Mouse (Mus musculus) small intestine, adult 2 months (tissue): ENCODE measurements at regions not wholly inside any gene's neighbourhood (a gene's known extent, or its start where the extent isn't known, plus 50 kb on each side); places are given as distances from the start of the nearest gene placed in this dataset.

ENCODE experiments used
- CTCF ChIP-seq: fragments of 200-500 bp; IDR thresholded peaks from 2 replicates; pipeline ENCODE4 v1.5.1; 2012; ENCODE audit warnings: low read depth, mild to moderate bottlenecking, control low read depth, inconsistent platforms, low read length, moderate library complexity, mixed read lengths; ENCODE audit not compliant: insufficient replicate concordance, insufficient read length; ENCODE audit errors: extremely low read depth
- POLR2A ChIP-seq: fragments of 200-500 bp; IDR thresholded peaks from 2 replicates; pipeline ENCODE4 v1.6.1; 2012; ENCODE audit warnings: low read depth, mild to moderate bottlenecking, control low read depth, inconsistent platforms, low read length, moderate library complexity

DNA sequence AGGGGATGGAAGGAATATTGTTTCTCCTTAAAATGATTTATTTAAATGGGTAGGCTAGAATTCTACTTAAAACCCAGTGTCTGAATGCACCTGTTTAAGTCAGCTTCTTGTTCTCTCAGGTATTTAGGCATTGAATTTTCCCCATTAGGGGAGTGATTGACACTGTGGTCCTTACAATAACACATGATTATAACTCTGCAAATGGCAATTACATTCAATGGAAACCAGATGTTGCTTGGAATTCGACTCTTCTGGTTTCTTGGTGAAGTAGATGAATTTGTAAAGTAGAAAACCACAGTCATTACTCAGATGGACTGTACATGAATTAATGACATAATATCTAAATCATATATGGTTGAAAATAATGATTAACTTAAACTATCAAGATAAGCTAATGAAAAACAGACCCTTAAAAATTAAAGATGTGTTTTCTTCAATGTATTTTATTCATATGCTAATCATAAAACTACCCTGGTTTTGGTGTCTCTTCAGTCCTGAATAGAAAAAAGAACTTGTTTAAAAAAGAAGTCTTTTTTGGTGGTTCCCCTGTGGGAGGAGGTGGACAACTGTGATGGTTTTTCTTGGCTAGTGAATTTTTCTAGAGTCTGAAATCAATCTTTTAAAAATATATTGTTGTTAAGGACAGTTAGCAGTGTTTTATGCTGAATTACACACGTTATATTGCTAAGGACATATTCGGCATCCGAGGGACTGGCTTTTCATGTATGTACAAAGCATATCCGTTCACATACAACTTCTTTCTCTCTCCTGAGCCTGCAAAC lies 231.8 kb upstream of the Osr1 start:
- no peak for TF ChIP-seq CTCF
- no peak for TF ChIP-seq POLR2A
